Mouse (Mus musculus) 3T3-L1 (cell line): ENCODE measurements around the gene Mtx3.

ENCODE experiments used
- DNase-seq: peaks from one replicate; pipeline ENCODE4 v3.0.0-alpha.2; 2015; ENCODE audit warnings: low read depth, low spot score

Mtx3 gene

DNA sequence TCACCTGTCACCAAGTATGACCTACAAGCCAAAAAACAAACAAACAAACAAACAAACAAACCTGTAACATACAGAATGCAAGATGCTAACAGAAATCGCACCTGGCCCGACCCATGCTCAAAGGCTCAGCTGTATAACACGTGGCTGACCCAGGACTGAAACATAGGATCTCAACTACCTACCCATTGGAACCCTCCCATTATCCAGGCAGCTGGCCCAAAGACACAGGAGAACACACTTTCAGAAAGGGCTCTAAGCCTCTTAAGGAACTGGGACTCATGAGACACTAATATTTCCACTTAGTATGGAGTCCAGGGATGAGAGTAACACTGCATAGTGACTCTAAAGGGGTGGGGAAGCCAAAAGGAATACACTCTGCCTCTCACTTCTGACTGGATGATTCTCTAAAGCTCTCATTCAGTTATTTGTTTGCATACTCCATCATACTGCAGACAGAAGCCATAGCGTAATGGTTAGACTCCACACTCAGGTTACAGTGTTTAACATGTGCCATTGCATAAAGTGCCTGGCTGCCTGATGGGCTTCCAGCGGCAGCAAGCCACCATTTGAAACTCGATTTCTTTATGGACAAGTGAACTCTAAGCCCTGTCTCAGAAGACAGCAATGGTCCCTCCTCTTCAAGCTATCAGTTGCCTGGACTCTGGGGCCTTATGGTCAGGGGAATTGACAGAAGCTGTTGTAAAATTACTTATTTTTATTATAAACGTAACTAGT lies 38.6 kb downstream of the Mtx3 start:
- DNase-seq, result no peak

DNA sequence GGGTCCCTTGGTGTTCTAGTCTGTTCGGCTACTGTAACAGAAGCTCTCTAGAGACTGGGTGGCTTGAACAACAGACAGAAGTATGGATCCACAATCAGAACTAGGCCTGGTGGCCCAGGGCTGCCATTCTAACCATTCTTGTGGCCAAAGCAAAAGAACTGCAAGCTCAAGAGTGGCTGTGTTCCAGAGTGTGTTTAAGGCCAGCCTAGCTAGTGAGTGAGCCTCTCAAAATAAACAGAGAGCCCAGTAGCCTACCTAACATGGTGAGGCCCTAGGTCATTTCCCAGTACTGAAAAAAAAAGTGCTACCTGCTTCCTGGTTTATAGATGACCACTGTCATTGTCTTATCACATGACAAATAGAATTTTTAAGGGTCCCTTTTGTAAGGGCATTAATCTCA lies 39.6 kb downstream of the Mtx3 start:
- no peak for DNase-seq

DNA sequence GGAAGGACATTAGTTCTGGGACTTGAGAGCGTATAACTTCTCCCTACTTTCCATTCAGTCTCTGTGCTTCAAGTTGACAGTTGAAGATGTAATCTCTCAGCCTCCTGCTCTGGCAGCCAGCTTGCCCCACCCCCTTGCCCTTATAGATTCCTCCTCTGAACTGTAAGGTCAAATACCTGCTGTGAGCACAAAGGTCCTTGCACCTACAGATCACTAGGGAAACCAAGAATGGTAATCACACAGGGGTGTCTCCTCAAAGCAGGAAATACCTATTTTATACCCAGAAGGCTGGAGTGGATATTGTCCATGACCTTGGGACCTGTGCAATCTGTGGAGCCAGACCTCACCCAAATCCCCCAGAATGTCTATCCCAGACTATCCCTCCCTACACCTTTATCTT lies 40.4 kb downstream of the Mtx3 start:
- DNase-seq, result no peak

DNA sequence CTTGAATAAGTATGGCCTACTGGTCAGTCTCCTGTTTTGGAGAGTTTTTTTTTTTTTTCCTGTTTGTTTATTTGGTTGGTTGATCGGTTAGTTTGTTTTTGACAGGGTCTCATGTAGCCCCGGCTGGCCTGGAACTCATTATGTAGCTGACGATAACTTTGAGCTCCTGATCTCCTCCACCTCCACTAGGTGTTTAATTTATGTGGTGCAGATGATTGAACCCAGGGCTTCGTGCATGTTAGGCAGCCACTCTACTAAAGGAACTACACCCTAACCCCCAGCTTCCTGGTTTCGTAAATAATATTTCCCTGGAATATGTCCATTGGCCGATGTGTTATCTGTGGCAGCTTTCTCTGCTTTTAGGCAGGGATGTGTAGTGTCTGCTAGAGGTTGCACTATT lies 54.5 kb downstream of the Mtx3 start:
- DNase-seq, result no peak

DNA sequence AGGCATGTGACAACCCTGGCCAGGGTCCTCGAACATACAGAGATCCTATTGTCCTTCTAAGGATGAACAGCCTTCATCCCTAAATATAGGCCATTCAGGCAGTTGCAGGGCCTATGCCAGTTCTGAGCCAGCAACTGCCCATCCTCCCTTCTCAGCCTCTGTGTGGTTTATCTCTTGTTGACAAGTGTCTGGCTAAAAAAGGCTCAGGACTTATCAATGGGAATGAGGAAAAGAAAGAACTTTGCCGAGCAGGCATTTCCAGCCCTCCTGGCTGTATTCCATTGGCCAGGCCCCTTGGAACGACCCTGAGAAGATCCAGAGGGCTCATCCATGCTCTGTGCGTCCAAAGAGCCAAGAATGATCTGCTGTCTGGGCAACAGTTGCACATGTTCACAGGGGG lies 58.7 kb downstream of the Mtx3 start:
- DNase-seq, result no peak

DNA sequence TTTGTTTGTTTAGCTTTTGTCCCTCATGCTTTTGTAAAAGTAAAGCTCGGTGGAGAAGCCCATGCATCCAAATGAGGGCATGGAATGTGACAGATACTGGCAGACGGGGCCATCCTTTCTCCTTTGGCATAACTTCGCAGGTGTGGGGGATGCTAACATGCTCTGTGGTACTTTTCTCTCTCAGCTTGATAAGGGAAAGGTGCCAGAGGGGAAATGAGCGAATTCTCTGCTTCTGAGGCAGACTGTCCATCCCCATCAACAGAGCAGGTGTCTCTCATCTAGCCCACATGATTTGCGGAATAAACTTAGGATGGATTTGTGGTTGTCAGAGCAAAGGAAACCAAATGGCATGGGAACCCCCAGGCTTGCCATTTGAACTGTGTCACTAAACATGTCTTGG lies 61.4 kb downstream of the Mtx3 start:
- DNase-seq, result no peak

DNA sequence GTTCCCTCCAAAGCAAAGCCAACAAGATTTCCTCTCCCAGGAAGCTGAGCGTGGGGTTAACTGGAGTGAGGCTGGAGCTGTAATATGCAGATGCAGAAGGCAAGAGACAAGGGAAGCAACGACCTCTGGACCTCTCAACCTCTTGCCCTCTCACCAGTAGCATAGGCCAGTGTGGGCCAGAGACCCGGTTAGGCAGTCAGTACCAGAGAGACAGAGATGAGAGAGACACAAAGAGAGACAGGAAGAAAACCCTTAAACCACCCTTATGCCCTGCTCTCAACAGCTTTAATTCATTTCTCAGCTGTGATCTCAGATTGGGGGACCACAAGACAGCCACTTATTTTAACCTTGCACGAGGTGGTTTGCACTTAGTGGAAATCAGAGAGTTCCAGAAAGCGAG lies 62.8 kb downstream of the Mtx3 start:
- DNase-seq, result no peak
